Mouse (Mus musculus): ENCODE measurements around the gene Lce1b.

DNA sequence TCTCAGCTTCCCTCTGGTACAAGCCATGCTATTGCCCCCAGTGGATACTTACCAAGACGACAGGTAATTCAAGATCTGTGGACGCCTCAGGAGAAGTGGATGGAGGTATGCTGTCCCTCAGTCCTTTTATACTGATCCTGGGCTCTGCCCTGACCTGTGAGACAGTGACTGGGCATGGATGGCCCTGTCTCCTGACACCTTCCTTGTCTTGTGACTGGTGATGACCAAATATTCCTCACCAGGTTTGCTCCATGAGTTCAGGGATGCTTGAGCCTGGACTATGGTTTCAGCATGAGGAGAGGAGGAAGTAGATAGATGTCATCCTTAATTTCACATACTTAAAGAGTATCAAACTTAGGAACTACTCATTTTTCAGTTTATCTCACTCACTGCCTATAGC is 30.4 kb upstream of the Lce1b start, which contains the start of gene Lce1d:
- TF ChIP-seq CTCF (IDR thresholded peaks at IDR 0.05; ENCODE audit: borderline replicate concordance, control insufficient read depth, extremely low read depth, insufficient read depth, low read length, poor library complexity) (no peak), POLR2A (IDR thresholded peaks at IDR 0.05; ENCODE audit: control insufficient read depth, extremely low read depth, insufficient read depth, low read length, poor library complexity) (no peak)
